11 mouse cellular contexts compared by ENCODE assay signal in the genomic region with DNA sequence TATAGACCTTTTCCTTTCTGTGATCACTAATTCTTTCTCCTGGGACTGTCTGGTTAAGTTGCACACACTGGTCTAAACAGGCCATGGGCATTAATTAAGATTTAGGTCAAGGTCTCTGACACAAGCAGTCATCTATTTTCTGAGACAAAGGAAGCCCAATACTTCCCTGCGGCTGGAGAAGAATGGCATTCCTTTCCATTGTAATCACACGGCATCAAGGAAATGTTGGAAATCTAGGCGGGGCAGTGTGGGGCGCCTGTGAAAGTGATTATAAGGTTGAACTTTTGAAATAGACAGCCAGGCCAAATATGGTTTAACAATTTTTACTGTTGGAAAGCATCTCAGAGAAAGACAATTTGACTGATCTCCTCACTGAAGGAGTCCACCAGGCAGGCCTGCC. TPM values are rescaled to one million over a fixed set of nuclear protein-coding genes. Genes with fewer than 3 reads are reported as not detected.
DNase-seq lines count a peak whose midpoint lies in the region; ATAC-seq lines count a peak whose summit lies in the region.
"Had no signal": no experiment of that assay in that cellular context is flagged by ENCODE, and none has a peak within 500 bp of the region (broad histone marks: within the 10 kb centered on the region; RNA-seq: fewer than 3 reads in every experiment).

No protein-coding gene starts in this region.

- no peak overlapping the region for H3K4me2 ChIP-seq in kidney, embryonic 15.5 days
- H3K4me2 ChIP-seq: forebrain, embryonic 12.5 days; heart, embryonic 13.5 days had no signal

- H3K9ac ChIP-seq in kidney, embryonic 15.5 days: no peak overlapping the region
- H3K9ac ChIP-seq: forebrain, embryonic 12.5 days; heart, embryonic 13.5 days had no signal

- peak; percentile 46 to 77 for DNase-seq in heart, adult 18-20 months
- no peak for DNase-seq in heart, postnatal 14 days
- DNase-seq in 3T3-L1 (ENCODE audit: low read depth, low spot score): peak; percentile 68
- DNase-seq in adrenal gland, postnatal 10 days: peak; percentile 12
- DNase-seq in testis, postnatal 10 days (ENCODE audit: low spot score): no peak
- DNase-seq in layer of hippocampus, adult 9-11 months: no peak
- DNase-seq: thymus, postnatal 36 days had no signal

- no peak overlapping the region for H3K4me3 ChIP-seq in kidney, embryonic 15.5 days (replicated peaks)
- H3K4me3 ChIP-seq: forebrain, embryonic 12.5 days; heart, embryonic 13.5 days had no signal

- H3K27ac ChIP-seq in kidney, embryonic 15.5 days: 0 out of 2 replicates have a peak overlapping the region, but pooled peaks have one; percentile 9
- H3K27ac ChIP-seq: forebrain, embryonic 12.5 days; heart, embryonic 13.5 days had no signal

- intact Hi-C loops in heart, postnatal 14 days (cut with DNase I): loop anchor here (5.0 kb wide), 1 partner anchor 96 kb away; no protein-coding TSS in a partner anchor

- no peaks in the 10 kb centered on the region for H3K9me3 ChIP-seq in kidney, embryonic 15.5 days (replicated peaks)
- H3K9me3 ChIP-seq: forebrain, embryonic 12.5 days; heart, embryonic 13.5 days had no signal

- no peaks in the 10 kb centered on the region for H3K27me3 ChIP-seq in kidney, embryonic 15.5 days
- H3K27me3 ChIP-seq: forebrain, embryonic 12.5 days had no signal

- no peak for ATAC-seq in kidney, embryonic 15.5 days (replicated peaks; ENCODE audit: low FRiP score)
- ATAC-seq in monocyte, adult 5-6 weeks (replicated peaks; ENCODE audit: insufficient number of reproducible peaks, low FRiP score, low TSS enrichment, poor library complexity, severe bottlenecking): no peak

- 68% methylated on average over 4 of the region's 4 CpGs for WGBS in kidney, embryonic 15.5 days

- H3K4me1 ChIP-seq in kidney, embryonic 15.5 days: no peaks in the 10 kb centered on the region
- H3K4me1 ChIP-seq: forebrain, embryonic 12.5 days had no signal

- H3K36me3 ChIP-seq in kidney, embryonic 15.5 days: no peaks in the 10 kb centered on the region
- H3K36me3 ChIP-seq: forebrain, embryonic 12.5 days; heart, embryonic 13.5 days had no signal

RNA-seq across cellular contexts. Expression of gene Nedd9, which starts 10.9 kb away (rescaled TPM):
- total RNA-seq in heart, adult 18-20 months (2021): 10 to 100 TPM; 19.8 to 24.1 TPM
- 10 to 100 TPM; 29.3 to 35.2 TPM for total RNA-seq in heart, postnatal 14 days (2021)
- total RNA-seq in adrenal gland, postnatal 10 days (2021): 10 to 100 TPM; 21.4 to 32.6 TPM
- polyA plus RNA-seq in kidney, embryonic 15.5 days (2015; fragmentation: Nextera tagmentation; extraction: Ambion mirVana): 22.8 and 23.8 TPM in 2 replicates
- 272 to 357 TPM (median 343 TPM) in 3 replicates for total RNA-seq in monocyte, adult 5-6 weeks (2017)

Comparison
In these comparisons a context has a peak if more than half of its experiments do, and no peak if none do; other contexts are left out.
1. DNase-seq: peak in heart, adult 18-20 months (2 of 2), 3T3-L1 (single experiment) and adrenal gland, postnatal 10 days (single experiment); none in heart, postnatal 14 days (0 of 2), testis, postnatal 10 days (single experiment) and layer of hippocampus, adult 9-11 months (single experiment).